Mouse (Mus musculus): Measurements from ENCODE around the gene Tmbim4.

Tmbim4 gene

GRCm38 (mm10) chr10:120246994-120247750 lies 45.8 kb downstream of the Tmbim4 start:
- DNase-seq: peak in 1 of 2 experiments; percentile 27

- no peak for DNase-seq
Observed at GRCm38 (mm10) chr10:120250911-120251683, 49.7 kb downstream of the Tmbim4 start.

DNA sequence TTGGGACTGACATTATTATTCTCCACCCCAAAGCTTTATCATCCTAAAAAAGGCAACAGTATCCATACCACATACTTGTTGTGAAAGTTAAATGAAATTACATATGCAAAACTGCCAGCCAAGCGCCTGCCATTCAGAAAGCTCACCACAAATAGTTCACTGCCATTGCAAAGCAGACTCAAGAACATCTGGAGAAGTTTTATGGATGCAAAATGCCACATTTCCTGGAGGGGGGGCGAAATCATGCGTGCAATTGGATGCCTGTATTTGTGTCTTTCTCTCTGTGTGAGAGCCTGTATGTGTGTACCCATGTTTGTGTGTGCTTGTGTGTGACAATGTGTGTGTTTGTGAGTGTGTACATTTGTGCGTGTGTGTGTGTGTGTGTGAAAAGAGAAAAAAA lies 50.4 kb downstream of the Tmbim4 start:
- no peak for DNase-seq

- DNase-seq: no peak
Observed at GRCm38 (mm10) chr10:120252800-120253199, 51.4 kb downstream of the Tmbim4 start.

DNA sequence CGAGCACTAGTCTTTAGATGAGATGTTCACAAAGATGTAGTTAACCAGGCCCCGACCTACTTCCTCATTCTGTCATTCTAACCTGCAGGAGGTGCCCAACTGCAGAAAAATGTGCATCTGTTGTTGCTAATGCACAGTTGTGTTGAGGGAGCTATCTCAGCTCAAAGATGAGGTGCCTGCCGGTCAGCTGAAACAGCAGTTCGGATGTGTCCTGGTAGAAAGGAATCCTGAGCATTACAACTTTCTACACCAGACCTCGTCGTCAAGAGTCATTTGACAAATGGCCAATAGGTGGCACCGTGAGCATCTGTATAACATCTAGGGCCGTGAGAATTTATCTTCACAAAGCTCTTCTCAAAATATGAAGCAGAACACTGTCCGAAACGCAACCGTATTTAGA lies 55.8 kb downstream of the Tmbim4 start:
- DNase-seq: peak; percentile 18 to 63

DNA sequence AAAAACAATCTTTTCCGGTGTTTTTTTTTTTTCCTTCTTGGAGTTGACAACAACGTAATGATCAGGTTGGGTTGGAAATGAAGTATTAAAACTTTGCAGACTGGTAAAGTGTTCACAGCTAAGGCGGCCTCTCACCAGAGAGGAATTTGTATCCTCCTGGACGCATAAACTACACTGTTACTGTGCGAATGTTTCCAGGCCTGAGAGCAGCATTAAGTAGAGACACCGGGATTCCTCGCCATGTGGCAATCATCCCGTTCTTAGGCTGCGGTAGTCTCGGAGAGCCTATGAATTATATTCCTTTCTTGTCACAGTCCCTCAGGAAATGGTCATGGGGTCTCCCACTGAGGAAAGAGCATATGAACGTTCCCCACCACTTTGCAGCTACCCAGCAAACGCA lies 66.4 kb downstream of the Tmbim4 start:
- no peak for DNase-seq

GRCm38 (mm10) chr10:120269946-120270345 lies 68.6 kb downstream of the Tmbim4 start:
- DNase-seq: no peak

DNA sequence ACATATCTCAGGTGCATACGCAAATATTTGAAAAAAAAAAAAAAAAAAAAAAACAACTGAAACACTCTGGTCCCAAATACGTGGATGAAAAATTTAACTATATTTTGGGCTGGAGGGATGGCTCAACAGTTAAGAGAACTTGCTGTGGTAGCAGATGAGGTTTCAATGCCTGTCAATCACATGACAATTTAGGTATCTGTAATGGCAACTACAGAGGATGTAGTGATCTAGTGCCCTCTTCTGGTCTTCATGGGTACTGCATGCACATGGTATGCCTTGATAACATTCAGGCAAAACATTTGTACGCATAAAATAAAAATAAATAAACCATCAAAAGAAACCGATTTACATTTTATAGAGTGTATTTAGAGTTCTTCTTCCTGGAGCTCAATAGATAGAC lies 69.4 kb downstream of the Tmbim4 start:
- peak in 1 of 2 experiments; percentile 53 for DNase-seq

- no peak for DNase-seq
Observed at GRCm38 (mm10) chr10:120271318-120271717, 69.9 kb downstream of the Tmbim4 start.

DNA sequence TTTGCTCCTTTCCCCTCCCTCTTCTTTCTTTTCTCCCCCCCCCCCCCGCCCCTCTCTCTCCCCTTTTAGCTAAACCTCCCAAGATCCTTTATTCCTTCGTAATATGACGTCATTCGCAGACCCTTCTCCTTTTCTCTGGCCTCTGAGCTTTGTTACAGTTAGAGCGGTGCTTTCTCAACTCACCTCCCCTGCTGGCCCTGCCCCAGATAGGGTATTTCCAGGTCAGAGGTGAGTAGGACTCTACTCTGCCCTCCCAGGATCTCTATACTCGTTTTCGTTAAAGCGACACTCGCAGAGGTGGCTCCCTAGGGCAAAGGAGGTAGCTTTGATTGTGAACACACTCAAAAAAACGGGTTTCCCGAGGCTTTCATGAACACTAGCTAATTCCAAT lies 70.5 kb downstream of the Tmbim4 start:
- no peak for DNase-seq

GRCm38 (mm10) chr10:120272270-120272883 lies 71.0 kb downstream of the Tmbim4 start:
- peak in 1 of 2 experiments; percentile 6 for DNase-seq

DNA sequence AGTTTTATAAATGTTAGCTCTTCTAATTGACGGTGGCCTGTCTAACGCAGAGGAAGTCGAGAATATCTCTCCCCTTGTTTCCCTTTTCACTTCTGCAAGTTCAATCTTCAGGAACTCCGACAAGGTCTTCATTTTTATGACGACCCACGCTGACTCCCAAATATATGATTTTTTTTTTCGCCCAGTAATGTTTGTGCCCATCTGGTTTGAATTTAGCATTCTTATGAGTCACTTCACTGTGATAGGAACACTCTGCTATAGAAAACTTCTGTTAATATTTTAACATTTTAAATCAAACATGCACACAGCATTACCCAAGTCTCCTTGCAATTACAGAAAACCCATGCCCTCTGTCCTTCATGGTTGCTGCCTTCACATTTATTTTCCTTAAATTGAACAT lies 71.9 kb downstream of the Tmbim4 start:
- no peak for DNase-seq

Measured in cerebellum, postnatal 25 days (tissue).